ENCODE assay signal across 26 mouse cellular contexts in the genomic region with DNA sequence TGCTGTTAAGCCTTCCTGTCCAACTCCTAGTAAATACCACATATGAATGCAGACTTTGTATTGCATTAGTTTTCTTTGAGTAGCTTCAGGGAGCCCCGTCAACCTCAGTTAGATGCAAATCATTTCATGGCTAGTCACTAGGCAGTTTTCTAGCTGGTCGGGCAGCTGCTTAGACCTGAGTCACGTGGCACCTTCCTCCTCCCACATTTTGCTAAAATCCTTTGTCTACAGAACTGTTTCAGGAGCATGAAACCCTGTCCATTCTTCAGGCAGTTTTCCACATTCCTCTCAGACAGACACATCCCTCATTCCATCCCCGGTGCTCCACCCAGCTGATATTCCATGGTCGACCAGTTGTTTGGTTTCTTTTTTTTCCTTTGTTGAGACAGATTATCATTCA.
DNase-seq lines count a peak whose midpoint lies in the region; ATAC-seq and TF ChIP-seq lines count a peak whose summit lies in the region.
"Had no signal": no experiment of that assay in that cellular context is flagged by ENCODE, and none has a peak within 500 bp of the region (broad histone marks: within the 10 kb centered on the region; RNA-seq: fewer than 3 reads in every experiment).

No protein-coding gene starts in this region.

- no peak for TF ChIP-seq POLR2A in heart, adult 2 months (IDR thresholded peaks at IDR 0.05; ENCODE audit: insufficient read depth, low read depth, low read length)

- H3K79me2 ChIP-seq in heart, adult 2 months (replicated peaks; ENCODE audit: control insufficient read depth, insufficient read depth, low read length): no peaks in the 10 kb centered on the region

- no peaks in the 10 kb centered on the region for H3K27me3 ChIP-seq in heart, embryonic 10.5 days (ENCODE audit: insufficient read depth, poor library complexity, severe bottlenecking)
- no peaks in the 10 kb centered on the region for H3K27me3 ChIP-seq in heart, adult 2 months (ENCODE audit: control insufficient read depth, insufficient read depth, low read length)
- no peaks in the 10 kb centered on the region for H3K27me3 ChIP-seq in heart, embryonic 16.5 days (ENCODE audit: control insufficient read depth, insufficient read depth, low read length)
- no peaks in the 10 kb centered on the region for H3K27me3 ChIP-seq in limb, embryonic 15.5 days
- H3K27me3 ChIP-seq: hindbrain, embryonic 15.5 days; intestine, embryonic 15.5 days; midbrain, embryonic 15.5 days had no signal

- 65% methylated on average over 5 of the region's 5 CpGs for WGBS in heart, embryonic 10.5 days
- 76% methylated on average over 5 of the region's 5 CpGs for WGBS in heart, adult 2 months
- WGBS in heart, embryonic 16.5 days: 55% methylated on average over 5 of the region's 5 CpGs
- WGBS in limb, embryonic 15.5 days: 65% methylated on average over 5 of the region's 5 CpGs

- H3K9me3 ChIP-seq in heart, embryonic 10.5 days: no peaks in the 10 kb centered on the region
- H3K9me3 ChIP-seq in heart, embryonic 16.5 days (replicated peaks; ENCODE audit: control insufficient read depth, low read length): no peaks in the 10 kb centered on the region
- no peaks in the 10 kb centered on the region for H3K9me3 ChIP-seq in limb, embryonic 15.5 days
- H3K9me3 ChIP-seq: hindbrain, embryonic 15.5 days; intestine, embryonic 15.5 days; midbrain, embryonic 15.5 days had no signal

- no peak for TF ChIP-seq EP300 in heart, adult 2 months (IDR thresholded peaks at IDR 0.05; ENCODE audit: insufficient read depth, low read depth, low read length)

- intact Hi-C loops in heart, adult 2 months (cut with DNase I): loop anchor here (5.0 kb wide), 1 partner anchor 244 kb away; the partner anchor contains the start of genes Baz2b and March7

- H3K9ac ChIP-seq in heart, adult 2 months (ENCODE audit: low read depth, low read length): no peak overlapping the region
- no peak overlapping the region for H3K9ac ChIP-seq in heart, embryonic 16.5 days (ENCODE audit: low read length)
- no peak overlapping the region for H3K9ac ChIP-seq in limb, embryonic 15.5 days
- H3K9ac ChIP-seq: forebrain, postnatal 0 days; hindbrain, embryonic 15.5 days; intestine, embryonic 15.5 days; liver, postnatal 0 days; midbrain, embryonic 15.5 days had no signal

- no peak for ATAC-seq in heart, embryonic 16.5 days (replicated peaks; ENCODE audit: extremely low read depth, insufficient read depth, low FRiP score)
- no peak for ATAC-seq in limb, embryonic 15.5 days (ENCODE audit: insufficient number of reproducible peaks, low FRiP score, low TSS enrichment, low read depth)
- ATAC-seq: forebrain, postnatal 0 days; intestine, embryonic 15.5 days; liver, postnatal 0 days; lung, postnatal 0 days; midbrain, embryonic 15.5 days had no signal

- no peak overlapping the region for H3K4me3 ChIP-seq in heart, embryonic 10.5 days
- no peak overlapping the region for H3K4me3 ChIP-seq in heart, adult 2 months
- no peak overlapping the region for H3K4me3 ChIP-seq in heart, embryonic 16.5 days (ENCODE audit: low read length)
- no peak overlapping the region for H3K4me3 ChIP-seq in limb, embryonic 15.5 days
- H3K4me3 ChIP-seq: hindbrain, embryonic 15.5 days; intestine, embryonic 15.5 days; midbrain, embryonic 15.5 days had no signal

- DNase-seq in heart, embryonic 10.5 days (ENCODE audit: low spot score): no peak
- DNase-seq in heart, adult 2 months: no peak
- DNase-seq in heart, adult 8-10 months (ENCODE audit: low spot score): no peak
- peak; percentile 30 for DNase-seq in ES-CJ7 (ENCODE audit: low read depth, low spot score)
- no peak for DNase-seq in urinary bladder, adult 18-20 months (ENCODE audit: low spot score in 2 of 2)
- no peak for DNase-seq in kidney, adult 9 months
- DNase-seq: adrenal gland, postnatal 25 days; cerebellum, adult 9-11 months; forebrain, postnatal 0 days; gastrocnemius, postnatal 14 days; heart, postnatal 36 days; kidney, adult 8-10 months; kidney, postnatal 14 days; left cerebral cortex, postnatal 4 days; liver, postnatal 0 days; right cerebral cortex, adult 18-20 months; thymus, adult 18-20 months; thymus, postnatal 36 days had no signal

- H3K4me2 ChIP-seq in heart, embryonic 16.5 days (ENCODE audit: low read depth, low read length): no peak overlapping the region
- H3K4me2 ChIP-seq in limb, embryonic 15.5 days: no peak overlapping the region
- H3K4me2 ChIP-seq: hindbrain, embryonic 15.5 days; intestine, embryonic 15.5 days; liver, embryonic 11.5 days; midbrain, embryonic 15.5 days had no signal

- TF ChIP-seq CTCF in heart, adult 2 months (IDR thresholded peaks at IDR 0.05): no peak

- H3K36me3 ChIP-seq in heart, embryonic 10.5 days: peaks cover 33% of the 10 kb centered on the region
- H3K36me3 ChIP-seq in heart, adult 2 months (ENCODE audit: control insufficient read depth, insufficient read depth, low read length): peaks cover 6% of the 10 kb centered on the region; the same call in 1 of the 2 replicates
- peaks cover 12% of the 10 kb centered on the region for H3K36me3 ChIP-seq in heart, embryonic 16.5 days (ENCODE audit: control insufficient read depth, insufficient read depth)
- H3K36me3 ChIP-seq in limb, embryonic 15.5 days: peaks cover 22% of the 10 kb centered on the region

- peaks cover 33% of the 10 kb centered on the region for H3K4me1 ChIP-seq in heart, embryonic 10.5 days
- peaks cover 2% of the 10 kb centered on the region for H3K4me1 ChIP-seq in heart, adult 2 months (ENCODE audit: control insufficient read depth, insufficient read depth, low read length)
- peaks cover 18% of the 10 kb centered on the region for H3K4me1 ChIP-seq in heart, embryonic 16.5 days (ENCODE audit: control insufficient read depth, insufficient read depth, low read length)
- H3K4me1 ChIP-seq in limb, embryonic 15.5 days: no peaks in the 10 kb centered on the region
- H3K4me1 ChIP-seq: hindbrain, embryonic 15.5 days; intestine, embryonic 15.5 days; midbrain, embryonic 15.5 days had no signal

- H3K27ac ChIP-seq in heart, embryonic 10.5 days: peak overlapping the region; percentile 57
- no peak overlapping the region for H3K27ac ChIP-seq in heart, adult 2 months
- H3K27ac ChIP-seq in heart, embryonic 16.5 days (ENCODE audit: low read length): peak overlapping the region; percentile 65
- H3K27ac ChIP-seq in limb, embryonic 15.5 days: 0 out of 2 replicates have a peak overlapping the region, but pooled peaks have one; percentile 8
- H3K27ac ChIP-seq: hindbrain, embryonic 15.5 days; intestine, embryonic 15.5 days; macrophage; midbrain, embryonic 15.5 days had no signal
